Mouse (Mus musculus): ENCODE data around the gene Gm11146. TPM values are rescaled to one million over a fixed set of nuclear protein-coding genes. Genes with fewer than 3 reads are reported as not detected.

Gm11146 gene
- polyA plus RNA-seq (2021) = not detected

- TF ChIP-seq CTCF (IDR thresholded peaks at IDR 0.05) = no peak
- ChIA-PET CTCF (no interaction called here), POLR2A (no interaction called here)
- DNase-seq (ENCODE audit: low read depth, low spot score) (no peak), ATAC-seq (no peak)
- in situ Hi-C loops (cut with MboI; ENCODE audit: low pct_unique_long_range_greater_than_20kb) = no loop called here
- H3K27me3 ChIP-seq = no peaks in the 10 kb centered on the region
These were observed at the start of gene Gm11146 for GRCm38 (mm10) chr16:77601994-77602393. Gene Gm11146 (minus strand): TSS chr16:77602094.

GRCm38 (mm10) chr16:77650596-77650995 lies 48.7 kb upstream of the Gm11146 start:
- H3K27me3 ChIP-seq = no peaks in the 10 kb centered on the region
- POLR2A ChIA-PET = no interaction called here

DNA sequence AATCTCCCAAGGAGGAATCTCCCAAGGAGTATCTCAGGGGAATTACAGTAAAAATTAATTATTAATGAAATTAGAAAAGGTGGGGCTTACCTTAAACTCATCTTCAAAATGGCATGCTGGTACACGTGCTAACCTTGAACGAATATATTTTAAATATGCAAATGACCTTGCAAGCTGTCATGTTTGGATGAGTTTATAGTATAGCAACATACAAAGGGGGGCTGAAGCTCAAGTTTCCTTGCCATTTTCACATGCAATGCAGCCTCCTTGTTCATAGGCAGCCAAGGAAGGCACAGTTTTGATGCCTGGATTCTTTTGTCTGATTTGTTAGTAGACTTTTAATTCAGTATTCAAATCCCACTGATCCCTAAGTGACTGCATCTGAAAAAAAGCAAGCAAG lies 47.1 kb upstream of the Gm11146 start:
- TF ChIP-seq CTCF (IDR thresholded peaks at IDR 0.05) = no peak
- ChIA-PET CTCF (no interaction called here), POLR2A (no interaction called here)
- ATAC-seq (no peak), DNase-seq (ENCODE audit: low read depth, low spot score) (no peak)
- H3K27me3 ChIP-seq = no peaks in the 10 kb centered on the region
- in situ Hi-C loops (cut with MboI; ENCODE audit: low pct_unique_long_range_greater_than_20kb) = no loop called here

More at GRCm38 (mm10) chr16:77650596-77650995, 48.7 kb upstream of the Gm11146 start:
- no peak for DNase-seq (ENCODE audit: low read depth, low spot score)
- CTCF ChIA-PET = no interaction called here
- ATAC-seq = no peak
- TF ChIP-seq CTCF (IDR thresholded peaks at IDR 0.05) = no peak
- in situ Hi-C loops (cut with MboI; ENCODE audit: low pct_unique_long_range_greater_than_20kb) = no loop called here

DNA sequence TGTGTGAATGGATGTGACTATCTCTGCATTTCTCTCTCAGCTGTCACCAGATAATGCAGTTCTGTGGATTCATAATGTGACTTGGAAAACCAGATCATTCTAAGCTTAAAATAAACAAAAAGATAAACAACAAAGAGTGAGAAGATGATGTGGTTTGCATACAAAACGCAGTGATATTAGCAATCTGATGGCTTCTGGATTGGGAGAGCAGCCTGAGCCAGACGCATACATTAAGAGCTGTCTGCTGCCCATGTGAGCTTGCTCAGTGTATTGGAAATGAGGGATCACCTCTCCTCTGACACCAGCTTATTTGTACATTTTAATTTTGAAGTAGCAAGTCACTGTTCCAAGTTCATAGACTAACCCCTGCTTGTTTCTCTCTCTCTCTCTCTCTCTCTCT lies 46.3 kb upstream of the Gm11146 start:
- DNase-seq (ENCODE audit: low read depth, low spot score) (no peak), ATAC-seq (no peak)
- in situ Hi-C loops (cut with MboI; ENCODE audit: low pct_unique_long_range_greater_than_20kb) = no loop called here
- CTCF ChIA-PET = interaction anchor here (1.0 kb wide), 1 partner anchor 28 kb away, joined by 3 read pairs; no protein-coding TSS in a partner anchor
- POLR2A ChIA-PET = no interaction called here
- TF ChIP-seq CTCF (IDR thresholded peaks at IDR 0.05) = no peak
- H3K27me3 ChIP-seq = no peaks in the 10 kb centered on the region

- ChIA-PET POLR2A (no interaction called here), CTCF (interaction anchor here (0.8 kb wide), 1 partner anchor 10 kb away, joined by 3 read pairs; no protein-coding TSS in a partner anchor)
- in situ Hi-C loops (cut with MboI; ENCODE audit: low pct_unique_long_range_greater_than_20kb) = no loop called here
- TF ChIP-seq CTCF (IDR thresholded peaks at IDR 0.05) = no peak
- no peaks in the 10 kb centered on the region for H3K27me3 ChIP-seq
- ATAC-seq (no peak), DNase-seq (ENCODE audit: low read depth, low spot score) (no peak)
These were observed 44.3 kb upstream of the Gm11146 start for GRCm38 (mm10) chr16:77646146-77646545.

- no peak for TF ChIP-seq CTCF (IDR thresholded peaks at IDR 0.05)
- in situ Hi-C loops (cut with MboI; ENCODE audit: low pct_unique_long_range_greater_than_20kb) = no loop called here
- DNase-seq (ENCODE audit: low read depth, low spot score) (no peak), ATAC-seq (no peak)
- CTCF ChIA-PET = interaction anchor here (0.6 kb wide), 1 partner anchor 20 kb away, joined by 4 read pairs; no protein-coding TSS in a partner anchor
- no peaks in the 10 kb centered on the region for H3K27me3 ChIP-seq
- POLR2A ChIA-PET = no interaction called here
These were observed 43.1 kb upstream of the Gm11146 start for GRCm38 (mm10) chr16:77644976-77645375.

GRCm38 (mm10) chr16:77643871-77644720 lies 42.2 kb upstream of the Gm11146 start:
- ChIA-PET POLR2A (no interaction called here), CTCF (interaction anchor here (0.6 kb wide), 1 partner anchor 21 kb away, joined by 4 read pairs; no protein-coding TSS in a partner anchor)
- in situ Hi-C loops (cut with MboI; ENCODE audit: low pct_unique_long_range_greater_than_20kb) = no loop called here
- no peak for TF ChIP-seq CTCF (IDR thresholded peaks at IDR 0.05)
- DNase-seq (ENCODE audit: low read depth, low spot score) (peak; percentile 13), ATAC-seq (peak; percentile 96)
- no peaks in the 10 kb centered on the region for H3K27me3 ChIP-seq

- ChIA-PET POLR2A (no interaction called here), CTCF (no interaction called here)
- in situ Hi-C loops (cut with MboI; ENCODE audit: low pct_unique_long_range_greater_than_20kb) = no loop called here
- DNase-seq (ENCODE audit: low read depth, low spot score) (peak; percentile 20), ATAC-seq (no peak)
- H3K27me3 ChIP-seq = no peaks in the 10 kb centered on the region
- TF ChIP-seq CTCF (IDR thresholded peaks at IDR 0.05) = no peak
These were observed 41.4 kb upstream of the Gm11146 start for GRCm38 (mm10) chr16:77643036-77643870.

GRCm38 (mm10) chr16:77636497-77636896 lies 34.6 kb upstream of the Gm11146 start:
- TF ChIP-seq CTCF (IDR thresholded peaks at IDR 0.05) = no peak
- in situ Hi-C loops (cut with MboI; ENCODE audit: low pct_unique_long_range_greater_than_20kb) = no loop called here
- no peaks in the 10 kb centered on the region for H3K27me3 ChIP-seq
- DNase-seq (ENCODE audit: low read depth, low spot score) (no peak), ATAC-seq (no peak)
- ChIA-PET POLR2A (no interaction called here), CTCF (no interaction called here)

DNA sequence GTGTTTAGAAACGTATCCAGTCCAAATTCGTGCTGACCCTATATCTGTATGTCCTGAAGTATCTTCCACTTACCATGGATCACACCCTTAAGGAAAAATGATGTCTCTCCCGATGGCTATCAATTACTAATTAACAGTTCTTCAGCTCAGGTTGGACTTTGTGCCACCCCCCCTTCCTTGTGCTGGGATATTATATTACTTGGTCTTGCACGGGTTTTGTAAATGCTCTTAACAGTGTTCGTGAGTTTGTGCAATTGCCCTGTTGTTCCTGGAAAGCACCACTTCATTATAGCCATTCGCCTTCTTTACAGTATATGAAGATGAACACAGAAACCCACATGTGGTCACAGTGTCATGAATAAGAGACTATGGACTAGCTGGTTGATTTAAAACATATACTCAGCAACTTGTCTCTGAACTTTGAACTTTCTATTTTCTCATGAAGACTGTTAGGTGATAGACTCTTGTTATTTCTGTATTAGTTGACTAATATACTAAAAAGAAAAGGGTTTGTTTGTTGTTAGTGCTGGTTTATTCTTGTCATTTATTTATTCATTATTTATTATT lies 30.5 kb upstream of the Gm11146 start:
- DNase-seq (ENCODE audit: low read depth, low spot score) (no peak), ATAC-seq (no peak)
- ChIA-PET CTCF (no interaction called here), POLR2A (no interaction called here)
- no peak for TF ChIP-seq CTCF (IDR thresholded peaks at IDR 0.05)
- no peaks in the 10 kb centered on the region for H3K27me3 ChIP-seq
- in situ Hi-C loops (cut with MboI; ENCODE audit: low pct_unique_long_range_greater_than_20kb) = no loop called here

GRCm38 (mm10) chr16:77622681-77623080 lies 20.8 kb upstream of the Gm11146 start:
- DNase-seq (ENCODE audit: low read depth, low spot score) = no peak
- CTCF ChIA-PET = no interaction called here
- TF ChIP-seq CTCF (IDR thresholded peaks at IDR 0.05) = no peak
- ATAC-seq = no peak
- in situ Hi-C loops (cut with MboI; ENCODE audit: low pct_unique_long_range_greater_than_20kb) = no loop called here
- POLR2A ChIA-PET = no interaction called here
- no peaks in the 10 kb centered on the region for H3K27me3 ChIP-seq

Data from Patski (cell line).